Mouse (Mus musculus) hindbrain, embryonic 15.5 days (tissue): ENCODE measurements around the gene Fam83e. TPM values are rescaled to one million over a fixed set of nuclear protein-coding genes. Genes with fewer than 3 reads are reported as not detected.

Source experiments
- ATAC-seq: fragments of 200-750 bp; cut with Nextera tagmentation; 2 replicates; pipeline ENCODE4 v1.8.0; 2017; ENCODE audit warnings: low read depth, moderate number of reproducible peaks, moderate TSS enrichment; ENCODE audit not compliant: low FRiP score
- H3K27ac ChIP-seq: fragments of 300-500 bp; sonication (generic); replicated peaks from 2 replicates; pipeline ENCODE4 v1.5.1; 2015; ENCODE audit warnings: mild to moderate bottlenecking, inconsistent platforms
- H3K27me3 ChIP-seq: fragments of 300-500 bp; sonication (generic); 2 replicates; pipeline ENCODE4 v1.6.1; 2015; ENCODE audit warnings: control low read depth, inconsistent platforms
- H3K36me3 ChIP-seq: fragments of 300-500 bp; sonication (generic); 2 replicates; pipeline ENCODE4 v1.6.1; 2015; ENCODE audit warnings: control low read depth, inconsistent platforms
- H3K4me1 ChIP-seq: fragments of 300-500 bp; sonication (generic); replicated peaks from 2 replicates; pipeline ENCODE4 v1.6.1; 2015; ENCODE audit warnings: control low read depth, inconsistent platforms
- H3K4me2 ChIP-seq: fragments of 300-500 bp; sonication (generic); 2 replicates; pipeline ENCODE4 v1.6.1; 2015; ENCODE audit warnings: moderate library complexity, mild to moderate bottlenecking, inconsistent platforms
- H3K4me3 ChIP-seq: fragments of 300-500 bp; sonication (generic); 2 replicates; pipeline ENCODE4 v1.5.1; 2015; ENCODE audit warnings: mild to moderate bottlenecking, inconsistent platforms
- H3K9ac ChIP-seq: fragments of 300-500 bp; sonication (generic); 2 replicates; pipeline ENCODE4 v1.6.1; 2015; ENCODE audit warnings: inconsistent platforms
- H3K9me3 ChIP-seq: fragments of 300-500 bp; sonication (generic); 2 replicates; pipeline ENCODE4 v1.6.1; 2016; ENCODE audit warnings: control low read depth, inconsistent platforms
- WGBS: fragments of 180-500 bp; shearing (Covaris S2); methylation state at CpG from one replicate; pipeline ENCODE4 v1.1.7; 2015; 5-methylcytosine and 5-hydroxymethylcytosine counted together
- polyA plus RNA-seq: library from polyadenylated mRNA; unstranded; fragments of >200 nt; fragmentation: Nextera tagmentation; extraction: Ambion mirVana; gene quantifications from 2 replicates; pipeline ENCODE4 v1.2.1, GENCODE M21; 2015

Fam83e gene
- polyA plus RNA-seq, 1 experiment from 2014 or later = 0.57 TPM

DNA sequence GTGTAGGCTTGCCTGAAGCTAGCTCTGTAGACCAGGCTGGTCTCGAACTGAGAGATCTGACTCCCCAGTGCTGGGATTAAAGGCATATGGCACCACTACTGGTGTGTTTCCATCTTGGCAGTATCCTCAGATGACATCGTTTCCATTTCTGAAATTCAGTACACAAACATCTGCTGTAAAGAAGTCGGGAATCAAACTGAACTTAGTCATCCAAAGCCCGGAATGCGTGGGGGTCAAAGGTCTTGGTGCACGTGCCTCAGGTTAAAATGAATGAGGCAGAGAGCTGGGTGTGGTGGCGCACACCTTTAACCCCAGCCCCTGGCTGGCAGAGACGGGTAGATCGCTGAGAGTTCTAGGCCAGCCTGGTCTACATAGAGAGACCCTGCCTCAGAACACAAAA, 29.1 kb downstream of the Fam83e start:
- Histone ChIP-seq H3K27me3 (no peaks in the 10 kb centered on the region), H3K9ac (no peak overlapping the region), H3K4me3 (no peak overlapping the region), H3K36me3 (no peaks in the 10 kb centered on the region), H3K9me3 (no peaks in the 10 kb centered on the region), H3K4me2 (no peak overlapping the region), H3K4me1 (no peaks in the 10 kb centered on the region), H3K27ac (no peak overlapping the region)
- 83% methylated on average over 9 of the region's 9 CpGs for WGBS
- no peak for ATAC-seq

GRCm38 (mm10) chr7:45755703-45756102, 34.7 kb downstream of the Fam83e start:
- Histone ChIP-seq H3K4me2 (no peak overlapping the region), H3K27me3 (peaks cover 25% of the 10 kb centered on the region; the same call in 1 of the 2 replicates), H3K9ac (no peak overlapping the region), H3K9me3 (no peaks in the 10 kb centered on the region), H3K4me3 (no peak overlapping the region), H3K27ac (no peak overlapping the region), H3K4me1 (peaks cover 9% of the 10 kb centered on the region), H3K36me3 (no peaks in the 10 kb centered on the region)
- WGBS = 53% methylated on average over 6 of the region's 6 CpGs
- no peak for ATAC-seq

GRCm38 (mm10) chr7:45759400-45759799, 38.4 kb downstream of the Fam83e start:
- 11% methylated on average over 16 of the region's 27 CpGs for WGBS
- no peak overlapping the region for H3K4me3 ChIP-seq
- peaks cover 25% of the 10 kb centered on the region; the same call in 1 of the 2 replicates for H3K27me3 ChIP-seq
- H3K9me3 ChIP-seq = no peaks in the 10 kb centered on the region
- peak overlapping the region; percentile 39 for H3K4me2 ChIP-seq
- H3K4me1 ChIP-seq = peaks cover 9% of the 10 kb centered on the region
- H3K36me3 ChIP-seq = no peaks in the 10 kb centered on the region
- H3K9ac ChIP-seq = no peak overlapping the region
- H3K27ac ChIP-seq = no peak overlapping the region
- no peak for ATAC-seq

- no peak overlapping the region for H3K27ac ChIP-seq
- no peak overlapping the region for H3K9ac ChIP-seq
- no peaks in the 10 kb centered on the region for H3K36me3 ChIP-seq
- no peak for ATAC-seq
- 61% methylated on average over 5 of the region's 5 CpGs for WGBS
- no peak overlapping the region for H3K4me3 ChIP-seq
- no peaks in the 10 kb centered on the region for H3K9me3 ChIP-seq
- H3K4me1 ChIP-seq = peaks cover 9% of the 10 kb centered on the region
- H3K4me2 ChIP-seq = no peak overlapping the region
- H3K27me3 ChIP-seq = peaks cover 25% of the 10 kb centered on the region; the same call in 1 of the 2 replicates
Measured at GRCm38 (mm10) chr7:45760151-45760550, 39.1 kb downstream of the Fam83e start.

DNA sequence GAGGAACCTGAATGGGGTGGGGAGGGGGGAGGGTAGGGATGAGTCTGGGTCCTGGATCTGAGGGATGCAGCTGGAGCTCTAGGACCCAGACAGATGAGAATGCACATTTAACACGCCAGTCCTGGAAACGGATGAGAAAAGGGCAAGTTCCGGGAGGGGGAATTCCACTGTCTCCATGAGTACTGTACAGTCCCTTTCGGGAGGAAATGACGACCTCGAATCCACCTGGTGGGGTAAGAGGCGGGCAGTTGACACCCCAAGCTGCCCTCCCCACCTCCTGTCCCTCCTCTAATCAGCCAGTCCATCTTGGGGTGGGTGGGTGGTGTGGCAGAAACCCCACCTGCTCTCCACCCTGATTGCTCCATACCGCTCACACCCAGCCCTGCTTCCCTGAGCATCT, 45.0 kb downstream of the Fam83e start:
- Histone ChIP-seq H3K36me3 (no peaks in the 10 kb centered on the region), H3K27ac (no peak overlapping the region), H3K9ac (no peak overlapping the region), H3K9me3 (no peaks in the 10 kb centered on the region), H3K4me1 (no peaks in the 10 kb centered on the region), H3K27me3 (no peaks in the 10 kb centered on the region), H3K4me2 (no peak overlapping the region), H3K4me3 (no peak overlapping the region)
- ATAC-seq = no peak
- WGBS = 65% methylated on average over 8 of the region's 8 CpGs

GRCm38 (mm10) chr7:45766764-45767163, 45.8 kb downstream of the Fam83e start:
- Histone ChIP-seq H3K9ac (no peak overlapping the region), H3K4me3 (no peak overlapping the region), H3K4me1 (no peaks in the 10 kb centered on the region), H3K36me3 (no peaks in the 10 kb centered on the region), H3K4me2 (no peak overlapping the region), H3K27me3 (no peaks in the 10 kb centered on the region), H3K9me3 (no peaks in the 10 kb centered on the region), H3K27ac (no peak overlapping the region)
- ATAC-seq = no peak
- 61% methylated on average over 8 of the region's 8 CpGs for WGBS

DNA sequence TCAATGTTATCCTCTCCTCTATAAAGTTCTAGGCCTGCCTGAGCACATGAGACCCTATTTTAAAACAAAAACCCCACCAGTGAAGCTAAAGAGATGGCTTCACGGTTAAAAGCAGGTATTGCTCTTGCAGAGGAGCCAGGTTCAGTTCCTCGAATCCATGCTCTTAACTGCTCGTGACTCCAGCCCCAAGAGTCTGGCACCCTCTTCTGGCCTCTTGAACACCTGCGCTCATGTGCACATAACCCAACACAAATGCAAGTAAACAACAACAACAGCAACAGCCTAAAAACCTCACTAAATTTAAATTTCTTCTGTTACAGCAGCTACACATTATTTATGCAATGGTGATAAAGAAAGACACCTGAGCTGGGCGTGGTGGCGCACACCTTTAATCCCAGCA, 46.5 kb downstream of the Fam83e start:
- Histone ChIP-seq H3K27ac (no peak overlapping the region), H3K9me3 (no peaks in the 10 kb centered on the region), H3K27me3 (no peaks in the 10 kb centered on the region), H3K4me2 (no peak overlapping the region), H3K36me3 (no peaks in the 10 kb centered on the region), H3K4me1 (no peaks in the 10 kb centered on the region), H3K9ac (no peak overlapping the region), H3K4me3 (no peak overlapping the region)
- 93% methylated on average over 6 of the region's 6 CpGs for WGBS
- no peak for ATAC-seq

- Histone ChIP-seq H3K4me2 (no peak overlapping the region), H3K9ac (no peak overlapping the region), H3K9me3 (no peaks in the 10 kb centered on the region), H3K4me1 (no peaks in the 10 kb centered on the region), H3K27me3 (no peaks in the 10 kb centered on the region), H3K4me3 (no peak overlapping the region), H3K36me3 (no peaks in the 10 kb centered on the region), H3K27ac (no peak overlapping the region)
- no peak for ATAC-seq
- 79% methylated on average over 8 of the region's 8 CpGs for WGBS
Measured at GRCm38 (mm10) chr7:45770427-45771082, 49.5 kb downstream of the Fam83e start.

DNA sequence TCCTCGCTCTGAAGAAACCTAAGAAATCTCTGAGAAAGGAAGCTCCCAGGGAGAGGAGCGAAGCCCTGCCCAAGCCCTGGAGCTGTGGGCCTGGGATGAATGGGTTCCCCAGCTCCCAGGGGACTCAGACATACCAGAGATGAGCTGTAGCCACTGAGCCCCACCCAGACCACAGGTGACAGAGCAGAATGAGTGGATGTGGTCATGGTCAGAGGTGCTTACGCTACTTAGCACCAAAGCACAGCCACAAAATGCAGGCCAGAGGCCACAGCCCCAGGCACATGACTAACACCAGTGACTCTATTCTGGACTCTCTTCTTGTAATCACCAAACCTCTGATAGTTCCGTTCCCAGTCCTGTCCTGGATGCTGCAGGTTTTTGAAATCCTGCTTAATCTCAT, 50.1 kb downstream of the Fam83e start:
- Histone ChIP-seq H3K27me3 (no peaks in the 10 kb centered on the region), H3K4me2 (no peak overlapping the region), H3K9me3 (no peaks in the 10 kb centered on the region), H3K36me3 (no peaks in the 10 kb centered on the region), H3K4me3 (no peak overlapping the region), H3K9ac (no peak overlapping the region), H3K27ac (no peak overlapping the region), H3K4me1 (no peaks in the 10 kb centered on the region)
- ATAC-seq = no peak
- 69% methylated on average over 4 of the region's 4 CpGs for WGBS

DNA sequence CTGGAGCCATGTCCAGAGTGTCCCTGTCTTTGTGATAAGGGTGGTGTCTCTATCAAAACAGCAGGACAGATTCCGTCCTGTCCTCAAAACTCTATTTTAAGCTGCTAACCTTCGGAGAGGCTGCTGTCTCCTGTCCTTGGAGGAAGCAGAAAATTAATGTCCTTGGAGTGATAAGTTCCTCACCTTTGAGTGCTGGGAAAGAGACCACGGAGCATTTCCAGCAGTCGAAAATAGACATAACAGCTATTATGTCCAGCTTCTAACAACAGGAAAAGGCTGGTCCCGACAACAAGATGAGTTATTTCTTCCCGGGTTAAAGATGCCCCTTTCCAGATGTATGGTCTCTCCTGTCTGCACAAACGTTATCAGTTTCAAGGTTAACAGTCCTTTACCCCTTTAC, 54.2 kb downstream of the Fam83e start:
- H3K9me3 ChIP-seq = no peaks in the 10 kb centered on the region
- 79% methylated on average over 7 of the region's 7 CpGs for WGBS
- no peak overlapping the region for H3K9ac ChIP-seq
- ATAC-seq = no peak
- no peak overlapping the region for H3K4me3 ChIP-seq
- H3K27me3 ChIP-seq = no peaks in the 10 kb centered on the region
- 0 out of 2 replicates have a peak, but pooled peaks cover 3% of the 10 kb centered on the region for H3K4me1 ChIP-seq
- H3K36me3 ChIP-seq = no peaks in the 10 kb centered on the region
- no peak overlapping the region for H3K4me2 ChIP-seq
- H3K27ac ChIP-seq = no peak overlapping the region

Other genes with a start within 250 kb of the Fam83e start
- 0.13 and 0.30 TPM in 2 replicates for gene Tulp2, start 239.3 kb upstream of the Fam83e start, polyA plus RNA-seq
- not detected in 2 replicates for gene Gm45808, start 234.4 kb upstream of the Fam83e start, polyA plus RNA-seq
- gene Dhdh, start 232.4 kb upstream of the Fam83e start, polyA plus RNA-seq = 4.5 and 4.6 TPM in 2 replicates
- gene Nucb1, start 210.8 kb upstream of the Fam83e start, polyA plus RNA-seq = 137 TPM in 2 replicates
- gene Ppp1r15a, start 194.9 kb upstream of the Fam83e start, polyA plus RNA-seq = 13.8 and 14.4 TPM in 2 replicates
- 2.5 and 3.3 TPM in 2 replicates for gene Plekha4, start 194.9 kb upstream of the Fam83e start, polyA plus RNA-seq
- gene Hsd17b14, start 166.3 kb upstream of the Fam83e start, polyA plus RNA-seq = 0.18 and 0.26 TPM in 2 replicates
- 22.2 and 22.7 TPM in 2 replicates for gene Bcat2, start 151.1 kb upstream of the Fam83e start, polyA plus RNA-seq
- not detected in 2 replicates for gene Fgf21, start 105.7 kb upstream of the Fam83e start, polyA plus RNA-seq
- gene Fut1, start 103.9 kb upstream of the Fam83e start, polyA plus RNA-seq = not detected in 2 replicates
- 0.08 and 0.09 TPM in 2 replicates for gene Izumo1, start 99.4 kb upstream of the Fam83e start, polyA plus RNA-seq
- gene Rasip1, start 93.7 kb upstream of the Fam83e start, polyA plus RNA-seq = 20.2 and 24.3 TPM in 2 replicates
- gene Mamstr, start 81.2 kb upstream of the Fam83e start, polyA plus RNA-seq = 4.0 and 5.2 TPM in 2 replicates
- 0.05 and 0.32 TPM in 2 replicates for gene Fut2, start 54.8 kb upstream of the Fam83e start, polyA plus RNA-seq
- gene Ntn5, start 37.2 kb upstream of the Fam83e start, polyA plus RNA-seq = 1.4 and 1.6 TPM in 2 replicates
- 0.35 and 0.89 TPM in 2 replicates for gene Sec1, start 26.8 kb upstream of the Fam83e start, polyA plus RNA-seq
- gene Car11, start 21.4 kb upstream of the Fam83e start, polyA plus RNA-seq = 58.6 and 67.3 TPM in 2 replicates
- gene Dbp, start 16.1 kb upstream of the Fam83e start, polyA plus RNA-seq = 2.9 and 4.1 TPM in 2 replicates
- gene Rpl18, start 5.8 kb upstream of the Fam83e start, polyA plus RNA-seq = 528 and 575 TPM in 2 replicates
- 24.4 and 26.9 TPM in 2 replicates for gene Sphk2, start 3.2 kb upstream of the Fam83e start, polyA plus RNA-seq
- not detected in 2 replicates for gene Spaca4, start 4.6 kb downstream of the Fam83e start, polyA plus RNA-seq
- 20.1 and 24.8 TPM in 2 replicates for gene Lmtk3, start 62.5 kb downstream of the Fam83e start, polyA plus RNA-seq
- 6.3 TPM in 2 replicates for gene Sult2b1, start 63.5 kb downstream of the Fam83e start, polyA plus RNA-seq
- gene Cyth2, start 93.4 kb downstream of the Fam83e start, polyA plus RNA-seq = 271 and 286 TPM in 2 replicates
- 1.1 and 1.6 TPM in 2 replicates for gene Kcnj14, start 103.6 kb downstream of the Fam83e start, polyA plus RNA-seq
- gene Grwd1, start 109.7 kb downstream of the Fam83e start, polyA plus RNA-seq = 41.8 and 43.1 TPM in 2 replicates
- gene Kdelr1, start 151.6 kb downstream of the Fam83e start, polyA plus RNA-seq = 56.4 and 61.0 TPM in 2 replicates
- 3.4 and 4.3 TPM in 2 replicates for gene Grin2d, start 157.2 kb downstream of the Fam83e start, polyA plus RNA-seq
- gene Syngr4, start 175.5 kb downstream of the Fam83e start, polyA plus RNA-seq = 0.34 TPM in 1 of 2 replicates, not detected in the other
- gene Tmem143, start 175.7 kb downstream of the Fam83e start, polyA plus RNA-seq = 6.7 and 8.5 TPM in 2 replicates
- 34.1 and 43.6 TPM in 2 replicates for gene Emp3, start 200.2 kb downstream of the Fam83e start, polyA plus RNA-seq
- gene Ccdc114, start 202.9 kb downstream of the Fam83e start, polyA plus RNA-seq = 6.6 and 8.5 TPM in 2 replicates